Mouse (Mus musculus) thymus, adult 2 months (tissue): Measurements from ENCODE around the gene Nudt22. TPM values are rescaled to one million over a fixed set of nuclear protein-coding genes. Genes with fewer than 3 reads are reported as not detected.

Experiments used
- DNase-seq: peaks from one replicate; pipeline ENCODE4 v3.0.0; 2021
- H3K27ac ChIP-seq: fragments of 200-500 bp; 2 replicates; pipeline ENCODE4 v1.5.1; 2012; ENCODE audit warnings: low read length, control low read depth; ENCODE audit not compliant: control insufficient read depth, insufficient read depth
- H3K27me3 ChIP-seq: fragments of 200-500 bp; 2 replicates; pipeline ENCODE4 v1.6.1; 2012; ENCODE audit warnings: mild to moderate bottlenecking, low read length, moderate library complexity, mixed read lengths; ENCODE audit not compliant: control insufficient read depth, insufficient read depth
- H3K36me3 ChIP-seq: fragments of 200-500 bp; 2 replicates; pipeline ENCODE4 v1.6.1; 2012; ENCODE audit warnings: mild to moderate bottlenecking, low read length, moderate library complexity; ENCODE audit not compliant: control insufficient read depth, insufficient read depth
- H3K4me1 ChIP-seq: fragments of 200-500 bp; replicated peaks from 2 replicates; pipeline ENCODE4 v1.6.1; 2012; ENCODE audit warnings: low read length; ENCODE audit not compliant: control insufficient read depth, insufficient read depth
- H3K4me3 ChIP-seq: fragments of 200-500 bp; 2 replicates; pipeline ENCODE4 v1.5.1; 2012; ENCODE audit warnings: mild to moderate bottlenecking, low read length, control low read depth, moderate library complexity; ENCODE audit not compliant: control insufficient read depth, insufficient read depth
- CTCF ChIP-seq: fragments of 200-500 bp; IDR thresholded peaks from 2 replicates; pipeline ENCODE4 v1.5.1; 2012; ENCODE audit warnings: mild to moderate bottlenecking, control low read depth, low read length, moderate library complexity, borderline replicate concordance; ENCODE audit not compliant: control insufficient read depth, poor library complexity, insufficient read depth; ENCODE audit errors: extremely low read depth
- POLR2A ChIP-seq: fragments of 200-500 bp; IDR thresholded peaks from 2 replicates; pipeline ENCODE4 v1.6.1; 2012; ENCODE audit warnings: mild to moderate bottlenecking, low read length, control low read depth, moderate library complexity; ENCODE audit not compliant: control insufficient read depth, poor library complexity, insufficient read depth; ENCODE audit errors: extremely low read depth
- WGBS: fragments of 180-500 bp; shearing (Covaris S2); methylation state at CpG from one replicate; pipeline ENCODE4 v1.1.7; 2018; 5-methylcytosine and 5-hydroxymethylcytosine counted together
- polyA plus RNA-seq: library from polyadenylated mRNA; depleted of rRNA; stranded (reverse); fragments of >200 nt; gene quantifications from 2 replicates; pipeline ENCODE4 v1.2.3, GENCODE M21; 2012

Gene Nudt22
- polyA plus RNA-seq, 1 experiment: 46.5 TPM

- peak; percentile 70 for DNase-seq
- Histone ChIP-seq H3K27me3 (no peaks in the 10 kb centered on the region), H3K4me3 (peak overlapping the region; percentile 92), H3K27ac (no peak overlapping the region), H3K36me3 (peaks cover 12% of the 10 kb centered on the region), H3K4me1 (peaks cover 7% of the 10 kb centered on the region; the same call in 1 of the 2 replicates)
- TF ChIP-seq POLR2A: no peak
- 0 out of 2 replicates have a peak, but pooled peaks have one; percentile 7 for TF ChIP-seq CTCF
- 1% methylated on average over 35 of the region's 35 CpGs for WGBS
Observed at GRCm38 (mm10) chr19:7039088-7039720, 43.3 kb upstream of the Nudt22 start.

DNA sequence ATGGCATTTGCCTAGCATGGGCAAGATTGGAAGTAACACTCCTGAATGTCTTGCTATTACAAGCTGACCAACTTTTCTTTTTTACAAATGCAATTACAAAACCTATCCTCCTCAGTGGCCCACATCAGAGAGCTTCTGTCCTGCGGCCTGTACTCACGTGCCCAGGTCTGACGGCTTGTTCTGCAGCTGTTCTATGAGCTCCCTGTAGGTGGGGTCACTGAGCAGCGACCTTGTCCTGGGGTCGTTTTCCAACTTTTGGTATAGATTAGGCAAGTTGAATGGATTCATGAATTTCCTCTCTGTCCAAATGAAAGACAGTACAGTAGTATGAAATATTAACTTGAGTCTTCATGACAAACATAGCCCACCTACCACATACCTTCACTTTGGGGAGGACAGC is 38.1 kb upstream of the Nudt22 start:
- WGBS: 95% methylated on average over 5 of the region's 5 CpGs
- no peak overlapping the region for H3K27ac ChIP-seq
- no peak for DNase-seq
- H3K4me1 ChIP-seq: peaks cover 4% of the 10 kb centered on the region; the same call in 1 of the 2 replicates
- H3K27me3 ChIP-seq: no peaks in the 10 kb centered on the region
- peaks cover 61% of the 10 kb centered on the region for H3K36me3 ChIP-seq
- no peak overlapping the region for H3K4me3 ChIP-seq
- no peak for TF ChIP-seq CTCF
- TF ChIP-seq POLR2A: no peak

GRCm38 (mm10) chr19:7029531-7029930 is 33.6 kb upstream of the Nudt22 start:
- H3K27me3 ChIP-seq: no peaks in the 10 kb centered on the region
- no peak overlapping the region for H3K27ac ChIP-seq
- TF ChIP-seq CTCF (no peak), POLR2A (no peak)
- no peak overlapping the region for H3K4me3 ChIP-seq
- no peak for DNase-seq
- H3K36me3 ChIP-seq: peaks cover 97% of the 10 kb centered on the region
- WGBS: 97% methylated on average over 5 of the region's 5 CpGs
- no peaks in the 10 kb centered on the region for H3K4me1 ChIP-seq

- H3K36me3 ChIP-seq: peaks cover 41% of the 10 kb centered on the region
- no peak overlapping the region for H3K4me3 ChIP-seq
- 15% methylated on average over 3 of the region's 3 CpGs for WGBS
- DNase-seq: peak; percentile 78
- TF ChIP-seq POLR2A: no peak
- no peak for TF ChIP-seq CTCF
- H3K27ac ChIP-seq: peak overlapping the region; percentile 88
- H3K4me1 ChIP-seq: peaks cover 19% of the 10 kb centered on the region
- H3K27me3 ChIP-seq: no peaks in the 10 kb centered on the region
Observed at GRCm38 (mm10) chr19:7020224-7020641, 24.3 kb upstream of the Nudt22 start.

- TF ChIP-seq POLR2A (peak; percentile 68; the same call in 1 of the 2 replicates), CTCF (no peak)
- WGBS: 3% methylated on average over 5 of the region's 5 CpGs
- peak; percentile 86 for DNase-seq
- Histone ChIP-seq H3K27ac (peak within 1 kb of the TSS; percentile 93), H3K4me3 (peak within 1 kb of the TSS; percentile 90), H3K4me1 (peaks cover 19% of the 10 kb centered on the region), H3K27me3 (no peaks in the 10 kb centered on the region), H3K36me3 (peaks cover 38% of the 10 kb centered on the region)
Observed at GRCm38 (mm10) chr19:7019191-7019590, 23.3 kb upstream of the Nudt22 start, which contains the start of gene Fermt3. TSS of gene Fermt3 (minus strand) at chr19:7019469.

GRCm38 (mm10) chr19:7018546-7018945 is 22.6 kb upstream of the Nudt22 start:
- Histone ChIP-seq H3K27me3 (no peaks in the 10 kb centered on the region), H3K27ac (peak overlapping the region; percentile 93), H3K36me3 (peaks cover 38% of the 10 kb centered on the region), H3K4me1 (peaks cover 19% of the 10 kb centered on the region), H3K4me3 (peak overlapping the region; percentile 90)
- peak; percentile 25 for DNase-seq
- TF ChIP-seq CTCF (no peak), POLR2A (no peak)
- WGBS: 4% methylated on average over 11 of the region's 11 CpGs
